Comparison of ENCODE assay signal across 8 mouse cellular contexts in the genomic region with DNA sequence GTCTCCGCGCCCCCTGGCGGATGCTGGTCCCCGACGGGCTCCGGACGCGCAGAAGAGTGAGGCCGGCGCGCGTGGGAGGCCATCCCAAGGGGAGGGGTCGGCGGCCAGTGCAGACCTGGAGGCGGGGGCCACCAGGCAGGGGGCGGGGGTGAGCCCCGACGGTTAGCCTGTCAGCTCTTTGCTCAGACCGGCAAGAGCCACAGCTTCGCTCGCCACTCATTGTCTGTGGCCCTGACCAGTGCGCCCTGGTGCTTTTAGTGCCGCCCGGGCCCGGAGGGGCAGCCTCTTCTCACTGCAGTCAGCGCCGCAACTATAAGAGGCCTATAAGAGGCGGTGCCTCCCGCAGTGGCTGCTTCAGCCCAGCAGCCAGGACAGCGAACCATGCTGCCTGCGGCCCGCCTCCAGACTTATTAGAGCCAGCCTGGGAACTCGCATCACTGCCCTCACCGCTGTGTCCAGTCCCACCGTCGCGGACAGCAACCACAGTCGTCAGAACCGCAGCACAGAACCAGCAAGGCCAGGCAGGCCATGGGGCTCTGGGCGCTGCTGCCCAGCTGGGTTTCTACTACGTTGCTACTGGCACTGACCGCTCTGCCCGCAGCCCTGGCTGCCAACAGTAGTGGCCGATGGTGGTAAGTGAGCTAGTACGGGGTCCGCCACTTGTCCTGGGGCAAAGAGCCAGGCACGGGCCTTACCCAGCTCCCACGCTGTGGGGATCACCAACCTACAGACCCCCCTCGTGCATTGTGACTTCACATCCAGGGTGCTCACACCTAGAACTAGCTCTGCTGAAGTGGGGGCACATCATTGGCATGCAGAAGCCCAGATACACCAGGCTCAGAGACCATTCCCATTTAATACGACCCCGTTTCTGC. TPM values are rescaled to one million over a fixed set of nuclear protein-coding genes. Genes with fewer than 3 reads are reported as not detected.
A peak's percentile ranks its signal among the peaks of the same experiment; 100 is the strongest.
DNase-seq lines count a peak whose midpoint lies in the region; ATAC-seq and TF ChIP-seq lines count a peak whose summit lies in the region.

A gene (plus strand): TSS at position 197 of the 875 bp plus-strand sequence.

- no peaks in the 10 kb centered on the region for H3K9me3 ChIP-seq in kidney, embryonic 14.5 days (ENCODE audit: control insufficient read depth, low read length)

- H3K27me3 ChIP-seq in C2C12 (ENCODE audit: control insufficient read depth, insufficient read depth, insufficient read length) = peaks cover 44% of the 10 kb centered on the region
- peaks cover 71% of the 10 kb centered on the region for H3K27me3 ChIP-seq in kidney, embryonic 14.5 days (ENCODE audit: control insufficient read depth, insufficient read depth, low read length)
- no peaks in the 10 kb centered on the region for H3K27me3 ChIP-seq in splenic B cell, adult 2 months (ENCODE audit: control insufficient read depth, insufficient read depth, low read length, poor library complexity, severe bottlenecking)

- H3K4me2 ChIP-seq in kidney, embryonic 14.5 days (replicated peaks; ENCODE audit: low read depth, low read length) = peak within 1 kb of the TSS; percentile 22

- H3K27ac ChIP-seq in embryonic fibroblast, embryonic 13.5 days (ENCODE audit: insufficient read depth, low read length) = no peak within 1 kb of the TSS
- no peak within 1 kb of the TSS for H3K27ac ChIP-seq in kidney, embryonic 14.5 days (ENCODE audit: low read depth, low read length)

- H3ac ChIP-seq in C2C12 (ENCODE audit: control insufficient read depth, insufficient read length, low read depth) = peak within 1 kb of the TSS; percentile 62

- H3K79me2 ChIP-seq in C2C12 (ENCODE audit: control insufficient read depth, insufficient read depth) = no peaks in the 10 kb centered on the region

- no peaks in the 10 kb centered on the region for H3K79me3 ChIP-seq in C2C12 (ENCODE audit: low read depth)

- no peak for TF ChIP-seq POLR2A in embryonic fibroblast, embryonic 13.5 days (IDR thresholded peaks at IDR 0.05; ENCODE audit: low read depth, low read length)

- H3K4me3 ChIP-seq in C2C12 (ENCODE audit: insufficient read depth, poor library complexity, severe bottlenecking) = no peak within 1 kb of the TSS
- 0 out of 2 replicates have a peak within 1 kb of the TSS, but pooled peaks have one; percentile 8 for H3K4me3 ChIP-seq in embryonic fibroblast, embryonic 13.5 days (ENCODE audit: insufficient read depth, low read length)
- H3K4me3 ChIP-seq in kidney, embryonic 14.5 days (ENCODE audit: low read length) = peak within 1 kb of the TSS; percentile 20

- WGBS in kidney, embryonic 14.5 days = 2% methylated on average over 51 of the region's 51 CpGs

- peaks cover 3% of the 10 kb centered on the region; the same call in 1 of the 2 replicates for H3K4me1 ChIP-seq in embryonic fibroblast, embryonic 13.5 days (ENCODE audit: control insufficient read depth, insufficient read depth, low read length)
- peaks cover 14% of the 10 kb centered on the region; the same call in 1 of the 2 replicates for H3K4me1 ChIP-seq in kidney, embryonic 14.5 days (ENCODE audit: control insufficient read depth, insufficient read depth, low read length)

- peak; percentile 56 for ATAC-seq in kidney, embryonic 14.5 days (ENCODE audit: low FRiP score, low TSS enrichment)
- no peak for ATAC-seq in erythroblast, adult 5-6 weeks (replicated peaks; ENCODE audit: low FRiP score, poor library complexity, severe bottlenecking)

- peak; percentile 76 for DNase-seq in B cell, adult 2 months
- peak; percentile 70 for DNase-seq in lung, postnatal 36 days
- DNase-seq in splenic B cell, adult 2 months (ENCODE audit: low read depth, low spot score) = peak; percentile 75
- no peak for DNase-seq in right cerebral cortex, postnatal 25 days

- no peak within 1 kb of the TSS for H3K9ac ChIP-seq in kidney, embryonic 14.5 days (ENCODE audit: low read depth, low read length)

- no peaks in the 10 kb centered on the region for H3K36me3 ChIP-seq in C2C12 (ENCODE audit: control insufficient read depth, insufficient read depth)
- no peaks in the 10 kb centered on the region for H3K36me3 ChIP-seq in kidney, embryonic 14.5 days (ENCODE audit: control insufficient read depth, insufficient read depth, low read length)
- no peaks in the 10 kb centered on the region for H3K36me3 ChIP-seq in splenic B cell, adult 2 months (ENCODE audit: control insufficient read depth, insufficient read depth, low read length, poor library complexity, severe bottlenecking)

- peak; percentile 93 for TF ChIP-seq CTCF in C2C12 (IDR thresholded peaks at IDR 0.05; ENCODE audit: control insufficient read depth, insufficient read depth, insufficient read length)
- TF ChIP-seq CTCF in embryonic fibroblast, embryonic 13.5 days (IDR thresholded peaks at IDR 0.05; ENCODE audit: borderline replicate concordance, insufficient read depth, low read length) = peak; percentile 72

TF ChIP-seq in C2C12, 6 proteins besides CTCF, POLR2A, EP300 and RAD21:
- TF ChIP-seq CEBPB (IDR thresholded peaks at IDR 0.05; ENCODE audit: low read depth) (no peak), USF1 (IDR thresholded peaks at IDR 0.05; ENCODE audit: low read depth) (no peak), MYOG (IDR thresholded peaks at IDR 0.05; ENCODE audit: control insufficient read depth, extremely low read depth, insufficient read length) (no peak), MAX (IDR thresholded peaks at IDR 0.05) (no peak), MYOD1 (IDR thresholded peaks at IDR 0.05; ENCODE audit: control insufficient read depth, insufficient read length, low read depth) (no peak), FOSL1 (IDR thresholded peaks at IDR 0.05; ENCODE audit: insufficient read depth, low read length, poor library complexity, severe bottlenecking) (no peak)
TF ChIP-seq in C2C12: peak in this region for 0.

RNA-seq across cellular contexts. Expression of the gene that starts here (rescaled TPM):
- polyA plus RNA-seq in C2C12 (2012; fragmentation: generic; extraction: Trizol) = 0.09 TPM
- not detected in 2 replicates for polyA plus RNA-seq in embryonic fibroblast, embryonic 13.5 days (2011; ENCODE audit: insufficient read length, low read depth, missing spikeins)
- not detected in 2 replicates for polyA plus RNA-seq in kidney, embryonic 14.5 days (2014; fragmentation: Nextera tagmentation; extraction: Ambion mirVana)
- not detected in 2 replicates for total RNA-seq in erythroblast, adult 5-6 weeks (2015; ENCODE audit: low replicate concordance)
- not detected in 2 replicates for total RNA-seq in erythroblast, adult 5-6 weeks (2017; ENCODE audit: low replicate concordance)

Comparison
In these comparisons a context has a peak if more than half of its experiments do, and no peak if none do; other contexts are left out.
1. Peak in ATAC-seq, H3K4me3 ChIP-seq and H3K4me2 ChIP-seq in kidney, embryonic 14.5 days; RNA of the gene not detected or under 1 TPM.